8 mouse cellular contexts compared by ENCODE assay signal in the genomic region with DNA sequence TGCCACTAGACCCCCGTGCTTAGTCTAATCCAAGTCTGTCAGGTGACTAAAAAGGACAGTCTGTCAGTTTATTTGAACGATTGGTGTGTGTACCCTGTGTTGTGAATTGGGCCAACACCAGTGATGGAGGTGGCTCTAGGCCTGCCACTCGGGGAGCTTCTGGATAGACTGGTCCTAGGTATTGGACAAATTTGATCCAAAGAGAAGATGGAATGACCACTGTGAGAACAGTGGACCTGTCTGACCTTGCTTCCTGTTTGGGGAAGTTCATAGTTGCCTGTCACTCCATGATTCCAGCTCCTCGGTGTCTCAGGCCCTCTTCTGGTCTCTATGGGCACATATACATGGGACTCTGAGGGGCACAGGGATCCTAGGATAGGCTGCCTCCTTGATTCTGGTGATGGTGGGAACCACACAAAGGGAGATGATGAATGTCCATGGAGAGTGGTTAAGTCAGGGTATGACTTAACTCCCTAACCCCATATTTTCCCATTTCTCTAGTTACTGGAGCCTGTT. TPM values are rescaled to one million over a fixed set of nuclear protein-coding genes. Genes with fewer than 3 reads are reported as not detected.
DNase-seq lines count a peak whose midpoint lies in the region; ATAC-seq and TF ChIP-seq lines count a peak whose summit lies in the region.

No protein-coding gene starts in this region.

- H3K27me3 ChIP-seq in embryonic facial prominence, embryonic 13.5 days: no peaks in the 10 kb centered on the region
- H3K27me3 ChIP-seq in intestine, postnatal 0 days (replicated peaks; ENCODE audit: control insufficient read depth, insufficient read depth, low read length): no peaks in the 10 kb centered on the region
- no peaks in the 10 kb centered on the region for H3K27me3 ChIP-seq in neural tube, embryonic 12.5 days (replicated peaks)

- DNase-seq in left cerebral cortex, adult 2 months (ENCODE audit: extremely low spot score in 1 of 2, low spot score in 2 of 2): no peak
- no peak for DNase-seq in left cerebral cortex, postnatal 25 days (ENCODE audit: low spot score in 2 of 2)
- no peak for DNase-seq in urinary bladder, postnatal 36 days (ENCODE audit: low spot score in 2 of 2)
- DNase-seq in frontal cortex, postnatal 10 days (ENCODE audit: low spot score in 2 of 2): no peak

- intact Hi-C loops in left cerebral cortex, adult 2 months (cut with DNase I): loop anchor here (2.0 kb wide), 2 partner anchors 21 to 41 kb away; a partner anchor contains a TSS
- intact Hi-C loops in left cerebral cortex, postnatal 25 days (cut with DNase I): loop anchor here (2.0 kb wide), 1 partner anchor 21 kb away; a partner anchor contains a TSS

- H3K36me3 ChIP-seq in embryonic facial prominence, embryonic 13.5 days: peaks cover 35% of the 10 kb centered on the region
- peaks cover 26% of the 10 kb centered on the region for H3K36me3 ChIP-seq in intestine, postnatal 0 days (ENCODE audit: control insufficient read depth, insufficient read depth)
- peaks cover 31% of the 10 kb centered on the region for H3K36me3 ChIP-seq in neural tube, embryonic 12.5 days

- H3K4me3 ChIP-seq in left cerebral cortex, adult 2 months: peak overlapping the region; percentile 87
- H3K4me3 ChIP-seq in embryonic facial prominence, embryonic 13.5 days: peak overlapping the region; percentile 79
- H3K4me3 ChIP-seq in intestine, postnatal 0 days (ENCODE audit: low read depth, low read length): peak overlapping the region; percentile 87
- peak overlapping the region; percentile 92 for H3K4me3 ChIP-seq in neural tube, embryonic 12.5 days

- no peak for TF ChIP-seq CTCF in left cerebral cortex, adult 2 months (IDR thresholded peaks at IDR 0.05)
- TF ChIP-seq CTCF in intestine, postnatal 0 days (IDR thresholded peaks at IDR 0.05; ENCODE audit: low read depth): peak; percentile 25

- H3K4me2 ChIP-seq in embryonic facial prominence, embryonic 13.5 days: peak overlapping the region; percentile 65
- H3K4me2 ChIP-seq in intestine, postnatal 0 days (replicated peaks; ENCODE audit: low read depth): peak overlapping the region; percentile 77
- peak overlapping the region; percentile 95 for H3K4me2 ChIP-seq in neural tube, embryonic 12.5 days (replicated peaks)

- 29% methylated on average over 4 of the region's 4 CpGs for WGBS in embryonic facial prominence, embryonic 13.5 days
- 29% methylated on average over 4 of the region's 4 CpGs for WGBS in intestine, postnatal 0 days
- 52% methylated on average over 4 of the region's 4 CpGs for WGBS in neural tube, embryonic 12.5 days

- H3K4me1 ChIP-seq in embryonic facial prominence, embryonic 13.5 days: peaks cover 24% of the 10 kb centered on the region
- H3K4me1 ChIP-seq in intestine, postnatal 0 days (replicated peaks; ENCODE audit: control insufficient read depth, insufficient read depth, low read length): no peaks in the 10 kb centered on the region; the same call in 1 of the 2 replicates
- H3K4me1 ChIP-seq in neural tube, embryonic 12.5 days: peaks cover 18% of the 10 kb centered on the region

- peak overlapping the region; percentile 98 for H3K9ac ChIP-seq in embryonic facial prominence, embryonic 13.5 days
- H3K9ac ChIP-seq in intestine, postnatal 0 days (ENCODE audit: low read depth, low read length): peak overlapping the region; percentile 93
- peak overlapping the region; percentile 96 for H3K9ac ChIP-seq in neural tube, embryonic 12.5 days

- no peak overlapping the region for H3K27ac ChIP-seq in left cerebral cortex, adult 2 months
- no peak overlapping the region for H3K27ac ChIP-seq in embryonic facial prominence, embryonic 13.5 days
- no peak overlapping the region for H3K27ac ChIP-seq in intestine, postnatal 0 days (ENCODE audit: low read depth, low read length)
- H3K27ac ChIP-seq in neural tube, embryonic 12.5 days: no peak overlapping the region

- no peak for ATAC-seq in embryonic facial prominence, embryonic 13.5 days (ENCODE audit: insufficient number of reproducible peaks, insufficient read depth, low FRiP score, low TSS enrichment, low read depth)
- no peak for ATAC-seq in intestine, postnatal 0 days
- ATAC-seq in neural tube, embryonic 12.5 days (ENCODE audit: low FRiP score, low read depth): no peak
- no peak for ATAC-seq in cerebellum, adult (ENCODE audit: insufficient number of reproducible peaks, low FRiP score, low TSS enrichment)

- H3K9me3 ChIP-seq in embryonic facial prominence, embryonic 13.5 days: no peaks in the 10 kb centered on the region
- no peaks in the 10 kb centered on the region for H3K9me3 ChIP-seq in intestine, postnatal 0 days (ENCODE audit: control insufficient read depth)
- H3K9me3 ChIP-seq in neural tube, embryonic 12.5 days: no peaks in the 10 kb centered on the region

RNA-seq across cellular contexts. Expression of a gene that starts 1.3 kb away (rescaled TPM):
- total RNA-seq in left cerebral cortex, adult 2 months (2021): 100 to 1,000 TPM; 440 to 450 TPM
- total RNA-seq in left cerebral cortex, postnatal 25 days (2021): 100 to 1,000 TPM; 438 to 443 TPM
- 1,032 and 1,091 TPM in 2 replicates for polyA plus RNA-seq in embryonic facial prominence, embryonic 13.5 days (2015; fragmentation: Nextera tagmentation; extraction: Ambion mirVana)
- polyA plus RNA-seq in intestine, postnatal 0 days (2015; fragmentation: Nextera tagmentation; extraction: Ambion mirVana): 695 and 702 TPM in 2 replicates
- 540 and 574 TPM in 2 replicates for polyA plus RNA-seq in neural tube, embryonic 12.5 days (2016; fragmentation: Nextera tagmentation; extraction: Ambion mirVana)

RNA-seq across cellular contexts. Expression of a gene that starts 13.2 kb away (rescaled TPM):
- 100 to 1,000 TPM; 124 to 126 TPM for total RNA-seq in left cerebral cortex, adult 2 months (2021)
- total RNA-seq in left cerebral cortex, postnatal 25 days (2021): 100 to 1,000 TPM; 113 to 119 TPM
- polyA plus RNA-seq in embryonic facial prominence, embryonic 13.5 days (2015; fragmentation: Nextera tagmentation; extraction: Ambion mirVana): 88.3 and 93.4 TPM in 2 replicates
- polyA plus RNA-seq in intestine, postnatal 0 days (2015; fragmentation: Nextera tagmentation; extraction: Ambion mirVana): 32.5 and 34.6 TPM in 2 replicates
- 98.5 and 110 TPM in 2 replicates for polyA plus RNA-seq in neural tube, embryonic 12.5 days (2016; fragmentation: Nextera tagmentation; extraction: Ambion mirVana)

RNA-seq across cellular contexts. Expression of a gene that starts 20.7 kb away (rescaled TPM):
- 1 to 10 TPM; 7.1 to 7.7 TPM for total RNA-seq in left cerebral cortex, adult 2 months (2021)
- 1 to 10 TPM; 5.0 to 6.7 TPM for total RNA-seq in left cerebral cortex, postnatal 25 days (2021)
- 102 and 109 TPM in 2 replicates for polyA plus RNA-seq in embryonic facial prominence, embryonic 13.5 days (2015; fragmentation: Nextera tagmentation; extraction: Ambion mirVana)
- 10.6 and 11.9 TPM in 2 replicates for polyA plus RNA-seq in intestine, postnatal 0 days (2015; fragmentation: Nextera tagmentation; extraction: Ambion mirVana)
- polyA plus RNA-seq in neural tube, embryonic 12.5 days (2016; fragmentation: Nextera tagmentation; extraction: Ambion mirVana): 58.9 and 63.3 TPM in 2 replicates

RNA-seq across cellular contexts. Expression of a gene that starts 28.3 kb away (rescaled TPM):
- total RNA-seq in left cerebral cortex, adult 2 months (2021): 1 to 10 TPM; 2.3 to 2.8 TPM
- 1 to 10 TPM; 2.2 to 2.9 TPM for total RNA-seq in left cerebral cortex, postnatal 25 days (2021)
- polyA plus RNA-seq in embryonic facial prominence, embryonic 13.5 days (2015; fragmentation: Nextera tagmentation; extraction: Ambion mirVana): 9.7 and 11.0 TPM in 2 replicates
- polyA plus RNA-seq in intestine, postnatal 0 days (2015; fragmentation: Nextera tagmentation; extraction: Ambion mirVana): 57.3 and 61.5 TPM in 2 replicates
- 5.6 and 6.5 TPM in 2 replicates for polyA plus RNA-seq in neural tube, embryonic 12.5 days (2016; fragmentation: Nextera tagmentation; extraction: Ambion mirVana)

RNA-seq across cellular contexts. Expression of a gene that starts 39.9 kb away (rescaled TPM):
- 10 to 100 TPM; 41.7 to 47.0 TPM for total RNA-seq in left cerebral cortex, adult 2 months (2021)
- 10 to 100 TPM; 39.0 to 40.8 TPM for total RNA-seq in left cerebral cortex, postnatal 25 days (2021)
- 133 and 134 TPM in 2 replicates for polyA plus RNA-seq in embryonic facial prominence, embryonic 13.5 days (2015; fragmentation: Nextera tagmentation; extraction: Ambion mirVana)
- 68.8 and 69.7 TPM in 2 replicates for polyA plus RNA-seq in intestine, postnatal 0 days (2015; fragmentation: Nextera tagmentation; extraction: Ambion mirVana)
- 174 and 180 TPM in 2 replicates for polyA plus RNA-seq in neural tube, embryonic 12.5 days (2016; fragmentation: Nextera tagmentation; extraction: Ambion mirVana)
